Mouse (Mus musculus) MEL (cell line): Measurements from ENCODE around the gene Elfn2. TPM values are rescaled to one million over a fixed set of nuclear protein-coding genes. Genes with fewer than 3 reads are reported as not detected.

Source experiments
- DNase-seq: peaks from one replicate; pipeline ENCODE4 v3.0.0; 2011; ENCODE audit warnings: low read depth, low spot score
- H3K27ac ChIP-seq: 2 replicates; pipeline ENCODE4 v1.5.1; 2012; ENCODE audit warnings: low read depth, mild to moderate bottlenecking, control low read depth, low read length, moderate library complexity; ENCODE audit not compliant: control insufficient read depth
- H3K27me3 ChIP-seq, 2 experiments: fragments of 150-350 bp in 1 of 2; sonication (generic) in 1 of 2; 2 replicates each; pipeline ENCODE4 v1.6.1; 2012; ENCODE audit warnings: low read length in 2 of 2, mild to moderate bottlenecking in 2 of 2, improper control_type of control experiment in 1 of 2, moderate library complexity in 1 of 2; ENCODE audit not compliant: insufficient read depth in 2 of 2, control insufficient read depth in 1 of 2
- H3K36me3 ChIP-seq, 2 experiments: 2 replicates each; pipeline ENCODE4 v1.6.1; 2012 to 2014; ENCODE audit warnings: low read length in 2 of 2, improper control_type of control experiment in 1 of 2, inconsistent platforms in 1 of 2, mild to moderate bottlenecking in 1 of 2; ENCODE audit not compliant: insufficient read depth in 2 of 2, control insufficient read depth in 1 of 2
- H3K4me1 ChIP-seq, 2 experiments: fragments of 150-350 bp in 1 of 2; sonication (generic) in 1 of 2; 2 replicates each; pipeline ENCODE4 v1.6.1; 2012; ENCODE audit warnings: low read length in 2 of 2, improper control_type of control experiment in 1 of 2, mild to moderate bottlenecking in 1 of 2; ENCODE audit not compliant: insufficient read depth in 2 of 2, control insufficient read depth in 1 of 2
- H3K4me3 ChIP-seq, 2 experiments: fragments of 150-350 bp in 1 of 2; sonication (generic) in 1 of 2; 2 replicates each; pipeline ENCODE4 v1.5.1; 2012; ENCODE audit warnings: low read depth in 2 of 2, low read length in 2 of 2, mild to moderate bottlenecking in 2 of 2, moderate library complexity in 2 of 2, control low read depth in 1 of 2, improper control_type of control experiment in 1 of 2; ENCODE audit not compliant: control insufficient read depth in 1 of 2, insufficient read depth in 1 of 2
- H3K79me2 ChIP-seq: 2 replicates; pipeline ENCODE4 v1.6.1; 2012; ENCODE audit warnings: mild to moderate bottlenecking, low read length, moderate library complexity; ENCODE audit not compliant: control insufficient read depth, poor library complexity, insufficient read depth
- H3K9ac ChIP-seq: 2 replicates; pipeline ENCODE4 v1.6.1; 2012; ENCODE audit warnings: low read depth, mild to moderate bottlenecking, control low read depth, low read length, moderate library complexity; ENCODE audit not compliant: control insufficient read depth, poor library complexity, severe bottlenecking
- H3K9me3 ChIP-seq: fragments of 150-350 bp; sonication (generic); replicated peaks from 2 replicates; pipeline ENCODE4 v1.6.1; 2012; ENCODE audit warnings: mild to moderate bottlenecking, low read length, improper control_type of control experiment, moderate library complexity; ENCODE audit not compliant: insufficient read depth
- BHLHE40 ChIP-seq: IDR thresholded peaks from 2 replicates; pipeline ENCODE4 v1.6.1; 2012; ENCODE audit warnings: low read depth, mild to moderate bottlenecking, inconsistent platforms, low read length, improper control_type of control experiment, borderline replicate concordance
- CTCF ChIP-seq, 3 experiments: IDR thresholded peaks in 2 of 3; conservative IDR thresholded peaks in 1 of 3; 2 replicates each; pipeline ENCODE4 v1.5.1; 2011 to 2012; ENCODE audit warnings: low read length in 3 of 3, low read depth in 2 of 3, mild to moderate bottlenecking in 2 of 3, improper control_type of control experiment in 1 of 3, inconsistent platforms in 1 of 3, mixed read lengths in 1 of 3, moderate library complexity in 1 of 3; ENCODE audit not compliant: control insufficient read depth in 1 of 3, insufficient read depth in 1 of 3, poor library complexity in 1 of 3, severe bottlenecking in 1 of 3
- EP300 ChIP-seq, 2 experiments: IDR thresholded peaks; 2 replicates each; pipeline ENCODE4 v1.6.1; 2011; ENCODE audit warnings: improper control_type of control experiment in 2 of 2, low read length in 2 of 2, low read depth in 1 of 2, mild to moderate bottlenecking in 1 of 2
- ETS1 ChIP-seq: IDR thresholded peaks from 2 replicates; pipeline ENCODE4 v1.6.1; 2012; ENCODE audit warnings: low read depth, mild to moderate bottlenecking, inconsistent platforms, low read length, improper control_type of control experiment, moderate library complexity
- GABPA ChIP-seq: IDR thresholded peaks from 2 replicates; pipeline ENCODE4 v1.6.1; 2012; ENCODE audit warnings: low read depth, mild to moderate bottlenecking, inconsistent platforms, low read length, improper control_type of control experiment, moderate library complexity
- GATA1 ChIP-seq: IDR thresholded peaks from 2 replicates; pipeline ENCODE4 v1.6.1; 2011; ENCODE audit warnings: low read depth, low read length, improper control_type of control experiment
- HCFC1 ChIP-seq: IDR thresholded peaks from 2 replicates; pipeline ENCODE4 v1.6.1; 2012; ENCODE audit warnings: low read depth, mild to moderate bottlenecking, inconsistent platforms, low read length, improper control_type of control experiment, moderate library complexity
- JUND ChIP-seq: IDR thresholded peaks from 2 replicates; pipeline ENCODE4 v1.6.1; 2011; ENCODE audit warnings: low read depth, mild to moderate bottlenecking, improper control_type of control experiment, low read length
- MAFK ChIP-seq: IDR thresholded peaks from 2 replicates; pipeline ENCODE4 v1.6.1; 2011; ENCODE audit warnings: low read depth, mild to moderate bottlenecking, low read length, improper control_type of control experiment, borderline replicate concordance
- MAX ChIP-seq: IDR thresholded peaks from 2 replicates; pipeline ENCODE4 v1.6.1; 2011; ENCODE audit warnings: low read length, improper control_type of control experiment
- MAZ ChIP-seq: IDR thresholded peaks from 2 replicates; pipeline ENCODE4 v1.6.1; 2012; ENCODE audit warnings: low read depth, mild to moderate bottlenecking, inconsistent platforms, low read length, improper control_type of control experiment
- MXI1 ChIP-seq: IDR thresholded peaks from 2 replicates; pipeline ENCODE4 v1.6.1; 2011; ENCODE audit warnings: mild to moderate bottlenecking, low read depth, low read length, improper control_type of control experiment
- POLR2A ChIP-seq, 2 experiments: IDR thresholded peaks; 2 replicates each; pipeline ENCODE4 v1.6.1; 2011 to 2012; ENCODE audit warnings: low read length in 2 of 2, mild to moderate bottlenecking in 2 of 2, control low read depth in 1 of 2, improper control_type of control experiment in 1 of 2, low read depth in 1 of 2, moderate library complexity in 1 of 2; ENCODE audit not compliant: control insufficient read depth in 1 of 2, insufficient read depth in 1 of 2, poor library complexity in 1 of 2
- RAD21 ChIP-seq: IDR thresholded peaks from 2 replicates; pipeline ENCODE4 v1.6.1; 2011; ENCODE audit warnings: mild to moderate bottlenecking, low read depth, low read length, improper control_type of control experiment
- RCOR1 ChIP-seq: IDR thresholded peaks from 2 replicates; pipeline ENCODE4 v1.6.1; 2012; ENCODE audit warnings: low read depth, mild to moderate bottlenecking, inconsistent platforms, low read length, improper control_type of control experiment
- SIN3A ChIP-seq: IDR thresholded peaks from 2 replicates; pipeline ENCODE4 v1.6.1; 2012; ENCODE audit warnings: low read length, improper control_type of control experiment, inconsistent platforms
- SMC3 ChIP-seq: IDR thresholded peaks from 2 replicates; pipeline ENCODE4 v1.6.1; 2011; ENCODE audit warnings: low read depth, low read length, improper control_type of control experiment
- TAL1 ChIP-seq: IDR thresholded peaks from 2 replicates; pipeline ENCODE4 v1.6.1; 2012; ENCODE audit warnings: mild to moderate bottlenecking, inconsistent platforms, low read length, moderate library complexity, mixed read lengths
- USF1 ChIP-seq: IDR thresholded peaks from 2 replicates; pipeline ENCODE4 v1.6.1; 2014; ENCODE audit warnings: low read depth, mild to moderate bottlenecking, inconsistent platforms, low read length, improper control_type of control experiment, moderate library complexity
- USF2 ChIP-seq, 2 experiments: IDR thresholded peaks; 2 replicates each; pipeline ENCODE4 v1.6.1; 2011 to 2012; ENCODE audit warnings: improper control_type of control experiment in 2 of 2, low read length in 2 of 2, borderline replicate concordance in 1 of 2, inconsistent platforms in 1 of 2, low read depth in 1 of 2, mild to moderate bottlenecking in 1 of 2; ENCODE audit not compliant: insufficient read depth in 1 of 2
- ZC3H11A ChIP-seq: IDR thresholded peaks from 2 replicates; pipeline ENCODE4 v1.6.1; 2012; ENCODE audit warnings: low read depth, mild to moderate bottlenecking, inconsistent platforms, low read length, improper control_type of control experiment
- ZKSCAN1 ChIP-seq: IDR thresholded peaks from 2 replicates; pipeline ENCODE4 v1.6.1; 2012; ENCODE audit warnings: low read depth, mild to moderate bottlenecking, inconsistent platforms, low read length, improper control_type of control experiment, moderate library complexity
- ZMIZ1 ChIP-seq: IDR thresholded peaks from 2 replicates; pipeline ENCODE4 v1.6.1; 2012; ENCODE audit warnings: low read depth, mild to moderate bottlenecking, inconsistent platforms, low read length, improper control_type of control experiment, moderate library complexity
- polyA plus RNA-seq, 2 experiments: library from polyadenylated mRNA; stranded (reverse) in 1 of 2; unstranded in 1 of 2; fragments of >175 nt in 1 of 2; fragments of >200 nt in 1 of 2; gene quantifications; 2 replicates each; pipeline versions ENCODE4 v1.2.1 to v1.2.4; 2012; ENCODE audit warnings: low replicate concordance in 2 of 2, low read depth in 1 of 2; ENCODE audit not compliant: insufficient read length in 2 of 2, insufficient read depth in 1 of 2, missing spikeins in 1 of 2
- total RNA-seq: library from RNA; depleted of rRNA; stranded (reverse); fragments of 300-350 nt; gene quantifications from 2 replicates; pipeline ENCODE4 v1.2.3, GENCODE M21; 2012

Gene Elfn2
- total and polyA plus RNA-seq, 3 experiments, result 0.04 to 0.15 TPM; not detected in 1

- Histone ChIP-seq H3K27me3 (peaks cover 0 to 3% of the 10 kb centered on the region in 2 experiments; a peak in 2 of 4 replicates), H3K79me2 (no peaks in the 10 kb centered on the region), H3K9me3 (no peaks in the 10 kb centered on the region), H3K4me3 (no peak overlapping the region), H3K36me3 (no peaks in the 10 kb centered on the region), H3K4me1 (no peaks in the 10 kb centered on the region), H3K9ac (no peak overlapping the region), H3K27ac (no peak overlapping the region)
- no peak for DNase-seq
- TF ChIP-seq JUND, result no peak
- TF ChIP-seq SIN3A, result no peak
- no peak for TF ChIP-seq BHLHE40
- TF ChIP-seq SMC3, result no peak
- TF ChIP-seq GATA1, result no peak
- TF ChIP-seq TAL1, result no peak
- no peak for TF ChIP-seq MXI1
- no peak for TF ChIP-seq USF1
- TF ChIP-seq MAX, result no peak
- no peak for TF ChIP-seq RAD21
- TF ChIP-seq ZKSCAN1, result no peak
- no peak for TF ChIP-seq POLR2A (IDR thresholded peaks at IDR 0.05; ENCODE audit: control insufficient read depth in 1 of 2, insufficient read depth in 1 of 2, low read depth in 1 of 2, low read length in 2 of 2, poor library complexity in 1 of 2)
- TF ChIP-seq, all 39 proteins: peak for 0
Measured at GRCm38 (mm10) chr15:78742831-78743230, 24.3 kb upstream of the Elfn2 start.

- Histone ChIP-seq H3K9me3 (no peaks in the 10 kb centered on the region), H3K27ac (no peak overlapping the region), H3K9ac (no peak overlapping the region), H3K27me3 (peaks cover 0 to 10% of the 10 kb centered on the region in 2 experiments; a peak in 2 of 4 replicates), H3K4me3 (no peak overlapping the region), H3K4me1 (no peaks in the 10 kb centered on the region), H3K79me2 (no peaks in the 10 kb centered on the region), H3K36me3 (no peaks in the 10 kb centered on the region)
- no peak for TF ChIP-seq ZC3H11A
- DNase-seq, result no peak
Measured at GRCm38 (mm10) chr15:78740662-78741061, 22.1 kb upstream of the Elfn2 start.

- no peak overlapping the region for H3K27ac ChIP-seq
- no peak overlapping the region for H3K4me3 ChIP-seq
- H3K79me2 ChIP-seq, result no peaks in the 10 kb centered on the region
- H3K36me3 ChIP-seq, result no peaks in the 10 kb centered on the region
- H3K27me3 ChIP-seq, result peaks cover 0 to 14% of the 10 kb centered on the region in 2 experiments; a peak in 2 of 4 replicates
- no peaks in the 10 kb centered on the region for H3K9me3 ChIP-seq
- H3K4me1 ChIP-seq, result no peaks in the 10 kb centered on the region
- no peak for DNase-seq
- no peak overlapping the region for H3K9ac ChIP-seq
- TF ChIP-seq TAL1 (no peak), MAX (no peak), CTCF (IDR thresholded peaks at IDR 0.05 in 2 of 3, conservative IDR thresholded peaks at IDR 0.05 in 1 of 3; ENCODE audit: control insufficient read depth in 1 of 3, insufficient read depth in 1 of 3, low read depth in 2 of 3, low read length in 3 of 3, poor library complexity in 1 of 3, severe bottlenecking in 1 of 3) (no peak), GABPA (no peak), BHLHE40 (no peak), MAFK (no peak), HCFC1 (no peak), ZMIZ1 (no peak), SMC3 (no peak), EP300 (IDR thresholded peaks at IDR 0.05; ENCODE audit: low read depth in 1 of 2, low read length in 2 of 2) (no peak), USF2 (IDR thresholded peaks at IDR 0.05; ENCODE audit: borderline replicate concordance in 1 of 2, insufficient read depth in 1 of 2, low read depth in 1 of 2, low read length in 2 of 2) (no peak), ZKSCAN1 (no peak), RCOR1 (no peak), ZC3H11A (no peak), ETS1 (no peak), MAZ (no peak)
Measured at GRCm38 (mm10) chr15:78737146-78737545, 18.6 kb upstream of the Elfn2 start.
